Mouse (Mus musculus) retina, embryonic 14.5 days (tissue): Measurements from ENCODE around the gene Gpr1.

ENCODE experiments used
- DNase-seq: peaks from one replicate; pipeline ENCODE4 v3.0.0-alpha.2; 2015; ENCODE audit warnings: low spot score

Gene Gpr1

DNA sequence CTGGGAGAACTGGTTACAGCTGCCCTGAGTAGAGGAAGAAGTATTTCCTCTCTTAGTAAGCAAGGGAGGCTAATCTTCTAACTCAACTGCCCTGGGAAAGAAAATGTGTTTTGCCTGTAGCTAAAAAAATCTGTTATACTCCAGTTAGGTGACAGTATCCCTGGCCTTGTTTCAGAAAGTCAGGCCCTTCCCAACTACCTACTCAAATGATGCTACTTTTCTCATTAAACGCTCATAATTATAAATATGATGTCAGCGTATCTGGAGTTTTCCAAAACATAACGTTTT is at the start of gene Gpr1:
Gpr1 (minus strand) TSS at position 273 of the 288 bp plus-strand sequence.
- DNase-seq: no peak

DNA sequence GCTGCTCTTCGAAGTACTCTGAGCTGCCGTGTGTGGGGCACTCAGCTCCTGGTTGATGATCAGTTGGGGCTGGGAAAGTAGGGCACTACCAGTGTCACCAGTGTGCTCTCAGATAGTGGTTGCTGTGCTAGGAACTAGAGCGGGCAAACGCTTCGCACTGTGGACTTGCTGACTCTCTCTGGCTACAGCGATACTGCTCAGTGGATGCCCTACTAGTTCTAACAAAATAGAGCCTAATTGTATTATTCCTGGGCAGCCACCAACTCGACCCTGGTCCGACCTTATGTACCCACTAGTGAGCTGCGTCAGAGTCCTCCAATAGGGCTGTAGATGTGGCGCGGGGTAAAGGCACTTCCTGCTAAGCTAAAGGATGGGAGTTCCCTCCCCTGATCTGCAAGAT is 49.3 kb upstream of the Gpr1 start:
- peak; percentile 21 for DNase-seq

DNA sequence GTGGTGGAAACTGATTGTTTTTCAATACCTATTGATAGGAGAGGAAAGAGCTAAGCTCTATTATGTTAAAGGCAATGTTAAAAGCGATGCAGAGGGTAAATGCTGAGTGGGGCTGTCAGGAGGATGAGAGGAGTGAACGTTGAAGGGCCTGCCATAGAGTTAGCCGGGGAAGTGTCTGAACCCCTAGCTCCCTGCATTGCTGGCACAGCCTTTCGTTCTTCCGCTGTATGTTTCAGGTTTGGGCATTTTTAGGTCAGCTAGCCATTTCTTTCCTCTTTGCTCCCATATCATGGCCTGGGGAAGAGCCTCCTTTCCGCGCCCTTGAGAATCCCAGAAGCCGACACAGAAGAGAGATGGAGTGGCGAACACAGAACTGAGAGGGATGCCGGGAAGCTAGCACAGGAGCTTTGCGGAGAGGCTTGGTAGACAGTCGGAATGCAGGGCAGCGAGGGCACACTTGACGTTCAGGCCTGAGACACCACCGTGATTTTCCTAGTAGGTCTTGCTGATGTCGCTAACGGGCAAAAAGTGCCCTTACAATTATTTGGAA is 46.8 kb upstream of the Gpr1 start:
- peak; percentile 20 for DNase-seq

DNA sequence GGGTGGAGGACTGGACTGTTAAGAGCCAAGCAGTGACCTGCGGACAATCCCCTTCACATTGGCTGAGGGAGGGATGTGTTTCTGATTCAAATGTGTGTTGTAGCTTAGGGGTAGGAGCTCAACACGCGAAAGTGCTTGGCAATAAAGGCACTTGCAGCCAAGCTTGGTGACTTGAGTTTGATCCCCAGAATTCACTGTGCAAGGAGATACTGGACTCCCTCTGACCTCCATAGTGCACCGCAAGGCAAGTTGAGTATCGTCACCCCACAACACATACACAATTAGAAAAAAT is 46.3 kb upstream of the Gpr1 start:
- no peak for DNase-seq

DNA sequence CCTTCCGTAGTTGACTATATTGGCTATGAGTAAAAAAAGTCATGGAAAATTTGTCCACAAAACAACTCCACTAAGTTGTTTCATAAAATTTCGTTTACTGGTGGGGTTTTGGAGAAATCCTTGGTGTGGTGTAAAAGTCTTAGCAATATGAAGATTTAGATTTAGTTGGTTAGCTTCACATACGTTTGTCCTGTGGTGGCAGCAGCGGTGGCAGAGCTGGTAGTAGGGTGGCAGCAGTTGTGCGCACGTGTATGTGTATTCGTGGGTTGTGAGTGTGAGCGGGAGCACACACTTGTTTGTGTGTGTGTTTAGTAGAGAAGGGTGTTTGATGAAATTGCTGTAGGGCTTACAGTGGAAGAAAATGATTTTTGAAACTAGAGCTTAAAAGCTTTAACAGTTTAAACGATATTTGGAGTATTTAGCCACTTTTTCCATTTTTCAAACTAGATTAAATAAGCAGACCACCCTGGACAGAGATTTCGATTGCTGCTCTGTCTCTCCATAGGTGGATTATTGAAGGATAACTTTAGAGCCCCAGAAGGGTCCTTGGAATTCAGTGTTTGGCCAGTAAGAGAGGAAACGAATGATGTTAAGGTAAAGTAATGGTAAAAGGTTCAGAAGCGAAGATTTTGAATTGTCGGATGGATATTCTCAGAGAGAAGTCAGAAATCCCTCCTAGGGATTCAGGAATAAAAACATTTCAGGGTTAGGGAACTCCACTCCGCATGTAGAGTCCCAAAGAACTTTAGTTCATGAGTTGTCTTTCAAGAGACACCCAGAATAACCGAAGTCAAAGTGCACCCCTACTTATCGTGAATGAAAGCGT is 45.8 kb upstream of the Gpr1 start:
- peak; percentile 49 for DNase-seq

DNA sequence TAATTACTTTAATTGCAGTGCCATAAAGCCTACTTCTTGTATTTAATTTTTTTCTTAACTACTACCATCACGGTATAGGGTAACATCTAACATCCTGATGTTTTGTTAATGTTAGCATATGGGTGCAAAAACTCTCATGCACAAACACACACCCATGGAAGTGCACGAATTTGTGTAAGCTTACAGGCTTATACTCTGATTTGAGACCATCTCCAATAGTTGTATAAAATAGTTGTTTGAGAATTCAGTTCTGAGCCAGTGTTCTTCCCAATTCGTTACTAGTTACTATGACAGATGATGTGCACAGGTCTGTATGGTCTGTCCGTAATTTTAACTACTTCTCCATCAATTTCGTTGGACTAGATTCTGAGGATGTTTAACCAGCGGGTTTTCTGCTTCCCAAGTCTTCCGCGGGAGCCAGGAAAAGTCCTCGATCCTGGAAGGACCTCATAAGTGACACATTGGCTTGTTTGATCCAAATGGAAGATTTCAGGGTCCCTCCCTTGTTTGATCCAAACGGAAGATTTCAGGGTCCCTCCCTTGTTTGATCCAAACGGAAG is 45.0 kb upstream of the Gpr1 start:
- peak; percentile 41 for DNase-seq

DNA sequence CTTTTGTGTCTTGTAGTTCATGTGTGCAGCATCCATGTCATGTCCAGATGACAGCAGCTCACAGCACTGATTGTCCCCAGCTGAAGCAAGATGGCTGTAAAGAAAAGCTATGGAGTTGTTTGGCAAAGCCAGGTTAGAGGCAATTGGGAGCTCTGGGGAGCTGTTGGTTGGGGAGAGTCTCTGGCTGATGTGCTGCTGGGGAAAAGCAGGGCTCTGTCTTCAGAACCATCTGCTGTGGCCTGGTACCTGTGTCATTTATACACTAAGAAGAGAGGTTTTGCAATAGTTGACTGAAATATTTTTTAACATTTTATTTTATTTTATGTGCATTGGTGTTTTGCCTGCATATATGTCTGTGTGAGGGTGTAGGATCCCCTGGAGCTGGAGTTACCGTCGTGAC is 44.2 kb upstream of the Gpr1 start:
- no peak for DNase-seq

DNA sequence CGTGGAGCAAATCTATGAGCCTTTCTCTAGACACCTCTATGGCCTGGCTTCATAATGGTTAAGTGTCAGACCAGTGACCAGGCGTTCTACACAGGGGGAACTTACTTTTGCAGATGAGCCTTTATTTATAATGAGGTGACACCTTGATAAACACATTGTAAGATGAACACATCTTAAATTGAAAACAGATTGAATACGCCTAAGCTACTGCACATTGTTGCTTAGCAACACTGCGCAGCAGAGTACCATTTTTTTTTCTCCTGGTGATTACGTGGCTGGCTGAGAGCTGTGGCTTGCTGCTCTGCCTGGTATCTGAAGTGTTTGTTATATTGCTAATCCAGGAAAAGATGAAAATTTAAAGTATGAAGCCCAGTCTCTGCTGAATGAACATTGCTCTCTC is 41.7 kb upstream of the Gpr1 start:
- DNase-seq: peak; percentile 23

DNA sequence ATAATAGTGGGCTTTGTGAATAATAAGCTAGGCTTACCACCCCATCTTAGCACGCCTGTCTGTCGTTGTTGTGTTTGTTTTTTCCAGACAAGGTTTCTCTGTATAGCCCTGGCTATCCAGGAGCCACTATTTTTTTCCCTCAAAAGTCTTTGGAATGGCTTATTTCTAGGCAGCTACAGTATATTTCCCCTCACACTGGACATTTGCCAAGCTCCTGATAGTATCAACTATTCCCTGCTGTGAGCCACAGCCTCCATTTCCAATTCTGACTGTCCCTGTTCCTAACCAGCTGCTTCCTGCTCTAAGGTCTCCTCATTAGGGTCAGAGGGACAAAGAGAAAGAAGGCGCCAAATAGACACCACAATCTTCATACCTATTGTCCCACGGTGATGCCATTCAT is 40.8 kb upstream of the Gpr1 start:
- no peak for DNase-seq

DNA sequence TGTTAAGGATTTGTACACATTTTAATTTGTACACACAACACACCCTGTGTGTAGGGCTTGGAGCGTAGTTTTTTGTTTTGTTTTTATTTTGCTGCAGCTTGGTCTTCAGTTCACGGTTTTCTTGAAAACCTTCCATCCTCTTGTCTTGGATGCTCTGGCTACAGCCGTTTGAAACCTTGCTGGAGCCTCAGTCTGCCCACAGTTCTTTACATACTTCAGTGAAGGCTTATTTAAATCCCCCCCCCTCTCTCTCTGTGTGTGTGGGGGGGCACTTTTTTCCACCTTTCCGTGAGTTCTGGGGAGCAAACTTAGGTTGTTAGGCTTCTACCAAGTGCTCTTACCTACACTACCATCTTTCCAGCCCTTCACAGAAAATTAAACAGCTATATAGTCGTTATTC is 38.9 kb upstream of the Gpr1 start:
- DNase-seq: no peak

DNA sequence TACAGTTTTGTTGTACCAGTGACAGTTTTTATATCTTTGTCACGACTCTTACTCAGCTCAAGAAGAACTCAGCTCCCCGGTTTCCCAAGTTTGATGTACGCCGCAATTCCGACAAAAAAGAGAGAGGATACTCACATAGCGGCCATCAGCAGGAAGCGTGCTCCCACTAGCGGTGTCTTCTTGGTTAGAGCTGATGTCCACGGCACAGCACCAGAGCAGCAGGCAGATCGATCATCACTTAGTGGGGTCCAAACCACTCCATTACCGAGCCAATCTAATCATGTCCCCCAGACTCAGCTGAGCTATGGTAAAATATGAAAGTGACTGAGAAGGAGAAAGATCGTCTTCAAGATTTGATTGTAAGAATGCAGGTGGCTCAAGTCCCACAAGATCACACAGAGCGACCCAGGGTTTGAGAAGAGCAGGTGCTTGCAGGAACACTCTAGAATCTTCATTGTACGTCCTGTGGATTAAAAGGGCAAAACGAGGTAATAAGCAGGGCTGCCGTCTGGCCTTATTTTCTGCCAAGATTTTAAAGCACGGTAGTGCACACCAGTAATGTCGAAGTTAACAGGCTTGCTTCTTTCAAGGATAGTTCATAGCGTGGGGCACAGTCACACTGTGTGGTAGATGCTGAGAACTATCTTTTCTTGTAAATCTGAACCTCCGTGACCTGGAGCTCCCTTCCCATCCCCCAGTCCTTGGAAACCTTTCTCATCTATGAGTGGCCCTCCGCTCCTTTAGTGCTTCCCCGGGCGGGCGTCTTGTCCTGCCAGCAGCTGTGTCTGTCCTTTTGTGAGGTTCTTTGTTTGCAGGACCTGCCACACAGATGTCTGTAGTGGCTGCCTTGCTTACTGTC is 38.2 kb upstream of the Gpr1 start:
- peak; percentile 63 for DNase-seq

DNA sequence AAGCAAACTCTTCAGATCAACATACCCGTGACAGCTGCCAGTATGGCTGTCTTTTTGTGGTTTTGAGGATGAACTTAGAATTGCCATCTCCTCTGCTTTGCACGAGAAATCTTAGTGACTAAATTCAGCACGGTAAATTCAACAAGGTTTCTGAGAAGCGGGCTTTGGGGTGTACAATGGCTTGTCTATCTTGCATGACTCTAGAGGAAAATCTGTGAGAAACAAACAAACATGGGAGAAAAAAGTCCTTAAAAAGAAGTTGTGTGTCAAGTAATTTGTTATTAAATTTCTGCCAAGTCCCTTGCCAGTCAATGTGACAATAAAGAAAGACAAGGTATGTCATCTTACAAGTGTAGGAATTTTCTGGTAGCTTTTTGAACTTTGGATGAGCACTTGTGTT is 34.9 kb upstream of the Gpr1 start:
- peak; percentile 24 for DNase-seq

DNA sequence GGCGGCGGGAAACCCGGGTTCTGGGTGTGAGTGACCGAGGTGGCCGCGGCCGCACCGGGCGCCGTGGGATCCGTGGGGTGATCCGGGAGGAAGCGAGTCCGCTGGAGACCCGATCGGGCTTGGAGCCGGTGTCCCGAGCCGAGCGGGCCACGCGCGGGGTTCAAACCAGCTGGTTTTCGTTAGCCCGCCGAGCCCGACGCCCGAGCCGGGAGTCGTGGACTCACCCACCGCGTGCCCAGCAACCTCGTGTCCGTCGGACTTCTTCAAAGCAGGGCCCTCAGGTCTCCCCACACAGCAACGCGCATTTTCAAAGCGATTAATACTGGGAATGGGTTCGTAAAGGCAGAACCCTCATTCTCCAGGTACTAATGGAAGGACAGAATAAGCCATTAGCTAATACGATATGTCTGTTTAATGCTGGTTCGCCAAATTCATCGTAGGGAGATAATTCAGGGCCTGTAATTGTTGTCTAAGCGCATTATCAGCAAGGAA is 34.1 kb upstream of the Gpr1 start:
- peak; percentile 53 for DNase-seq

DNA sequence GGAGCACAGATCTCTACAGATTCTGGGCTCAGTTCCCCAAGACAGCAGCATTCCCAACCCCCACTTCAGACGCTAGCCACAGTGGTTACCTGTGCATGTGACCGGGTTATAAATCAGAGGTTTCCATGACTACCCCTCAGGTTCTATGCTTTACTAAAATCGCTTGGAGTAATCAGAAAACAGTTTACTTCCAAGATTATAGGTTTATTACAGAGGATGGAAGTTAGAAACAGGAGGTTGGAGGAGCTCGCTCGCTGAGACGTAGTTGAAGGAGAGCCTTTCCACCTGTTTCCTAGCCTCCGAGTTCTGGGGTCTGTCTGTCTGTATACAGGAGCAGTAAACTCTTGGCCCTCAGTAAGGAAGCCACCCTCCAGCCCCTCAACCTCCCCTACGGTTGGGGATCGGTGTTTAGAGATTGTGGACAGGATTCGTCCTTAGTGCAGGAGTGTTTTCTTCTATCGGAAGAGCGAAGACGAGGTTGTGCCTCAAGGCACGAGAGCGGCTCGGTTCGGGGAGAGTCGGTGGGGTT is 33.6 kb upstream of the Gpr1 start:
- peak; percentile 48 for DNase-seq

DNA sequence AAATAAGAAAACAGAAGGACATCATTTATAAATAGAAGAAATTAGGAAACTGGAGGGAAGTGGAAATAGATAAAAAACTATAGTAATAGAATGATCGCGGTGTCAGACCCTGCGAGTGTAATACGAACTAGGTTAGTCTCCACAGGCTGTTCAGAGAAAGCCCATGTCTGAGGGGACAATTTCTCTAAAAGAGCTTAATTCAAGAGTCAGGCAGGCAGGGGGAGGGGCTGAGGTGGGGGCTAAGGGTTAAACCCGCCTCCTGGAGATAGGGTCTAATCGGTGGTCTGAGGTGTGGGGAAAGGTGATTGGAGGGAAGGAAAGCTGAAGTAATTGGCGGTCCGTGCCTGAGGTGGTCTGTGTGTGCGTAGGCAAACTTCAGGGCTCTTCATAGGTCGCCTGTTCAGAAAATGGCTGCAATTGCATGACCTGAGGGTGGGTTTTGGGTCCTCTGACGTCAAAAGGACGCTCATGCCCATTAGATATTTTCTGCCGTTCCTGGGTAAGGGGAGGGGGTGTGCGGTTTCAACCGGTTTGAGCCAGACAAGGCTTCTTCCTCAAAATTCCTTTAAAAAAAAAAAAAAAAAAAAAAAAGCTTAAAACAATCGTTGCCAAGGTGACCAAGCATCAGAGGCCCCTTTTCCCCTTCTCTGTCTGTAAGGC is 32.6 kb upstream of the Gpr1 start:
- peak; percentile 72 for DNase-seq

DNA sequence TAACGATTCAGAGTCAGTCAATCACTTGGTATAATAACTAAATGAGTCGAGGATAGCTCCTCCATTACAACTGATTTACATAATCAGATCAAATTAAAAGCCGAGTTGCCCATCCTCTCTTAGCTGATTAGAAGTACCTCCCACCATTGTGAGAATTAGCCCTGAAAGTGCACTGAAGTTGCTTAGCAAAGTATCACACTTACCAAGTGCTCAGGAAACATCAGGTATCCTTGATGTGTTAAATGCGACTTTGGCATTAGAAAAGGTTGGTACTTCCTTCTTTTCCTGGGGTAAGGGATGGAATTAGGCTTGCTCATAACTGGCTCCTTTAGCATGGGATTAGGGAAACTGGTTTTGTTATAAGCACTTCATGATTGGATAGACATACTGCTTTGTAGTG is 29.5 kb upstream of the Gpr1 start:
- DNase-seq: no peak

DNA sequence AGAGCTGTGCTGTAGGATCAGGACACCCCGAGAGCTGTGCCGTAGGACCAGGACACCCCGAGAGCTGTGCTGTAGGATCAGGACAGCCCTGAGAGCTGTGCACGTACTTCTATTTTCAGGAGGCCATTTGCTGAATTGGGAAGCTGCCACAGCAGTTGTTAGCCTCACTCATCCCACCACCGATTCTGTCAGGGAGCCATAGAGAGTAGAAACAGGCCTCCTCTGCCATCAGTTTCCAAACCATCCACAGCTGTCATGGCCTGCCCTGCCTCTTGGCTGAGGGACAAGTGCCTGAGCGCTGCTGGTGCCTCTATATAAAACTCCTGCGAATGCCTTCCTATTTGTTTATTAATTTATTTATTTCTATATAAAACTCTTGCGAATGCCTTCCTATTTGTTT is 25.4 kb upstream of the Gpr1 start:
- DNase-seq: no peak

DNA sequence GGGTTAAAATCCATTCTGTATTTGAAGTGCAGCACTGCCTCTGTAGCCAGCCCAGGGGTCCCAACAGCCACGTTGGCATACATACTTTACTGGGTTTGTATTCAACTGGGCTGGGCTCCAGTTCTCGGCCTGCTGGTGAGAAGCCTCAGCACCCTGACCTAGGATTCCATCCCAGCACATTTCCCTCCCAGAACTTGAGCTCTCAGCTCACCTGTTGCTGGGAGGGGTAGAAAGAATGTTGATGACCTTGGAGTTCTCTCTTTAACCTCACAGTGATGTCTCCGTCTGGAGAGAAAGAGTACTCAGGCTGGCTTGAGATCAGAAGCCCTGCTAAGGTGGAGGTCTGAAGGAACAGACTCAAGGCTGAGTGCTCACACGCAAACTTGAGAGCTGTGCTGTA is 25.0 kb upstream of the Gpr1 start:
- no peak for DNase-seq

DNA sequence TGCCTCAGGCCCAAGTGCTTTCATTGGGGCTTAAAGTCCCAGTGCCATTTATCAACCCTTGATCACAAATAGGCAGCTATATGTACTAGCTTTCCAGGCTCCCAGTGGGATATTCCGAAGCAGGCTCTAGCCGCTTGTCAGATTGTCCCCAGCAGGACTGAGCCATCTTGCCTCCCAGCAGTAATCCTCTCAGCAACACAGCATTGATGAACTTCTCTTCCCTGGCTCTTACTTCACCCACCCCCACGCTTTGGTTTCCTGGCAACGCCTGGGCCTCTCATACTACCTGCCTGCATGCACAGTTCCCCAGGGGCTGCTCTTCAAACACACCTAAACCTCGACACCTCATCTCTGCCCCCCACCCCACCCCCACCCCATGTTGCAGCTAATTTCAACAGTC is 23.0 kb upstream of the Gpr1 start:
- peak; percentile 12 for DNase-seq

DNA sequence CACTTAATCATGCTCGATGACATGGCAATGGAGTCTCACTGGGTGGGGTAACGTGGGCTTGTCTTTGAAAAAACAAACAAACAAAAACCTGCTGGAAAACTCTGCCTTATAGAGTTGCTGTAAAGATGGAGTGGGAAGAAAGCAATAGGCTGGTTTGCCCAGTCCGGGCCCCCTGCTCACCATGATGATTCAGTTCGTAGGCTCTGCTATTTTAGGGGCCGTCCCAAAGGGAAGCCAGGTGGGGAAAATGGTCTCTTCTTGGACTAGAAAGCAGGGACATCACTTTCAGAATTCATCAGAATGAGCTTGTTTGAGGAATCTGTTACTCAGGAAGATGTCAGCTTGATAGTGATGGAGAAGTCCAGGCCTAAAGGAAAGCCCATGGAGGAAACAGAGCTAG is 12.9 kb upstream of the Gpr1 start:
- no peak for DNase-seq

DNA sequence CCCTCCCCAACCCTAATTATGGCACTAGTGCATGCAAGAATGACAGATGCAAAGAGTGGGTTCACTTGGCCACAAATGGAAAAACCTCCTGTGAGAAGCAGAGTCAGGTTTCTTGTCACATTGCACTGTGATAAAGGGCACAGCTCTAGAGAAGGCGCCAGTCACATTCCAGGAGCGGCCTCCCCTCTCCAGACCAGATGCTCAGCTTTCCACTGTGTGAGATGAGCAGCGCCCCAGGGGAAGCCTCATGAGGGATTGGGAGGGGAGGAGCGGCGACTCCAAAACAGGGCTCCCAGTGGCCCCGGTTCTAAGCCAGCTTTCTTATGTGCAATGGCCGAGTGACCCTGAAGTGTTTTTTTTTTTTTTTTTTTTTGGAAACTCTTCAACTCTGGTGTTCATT is 11.5 kb upstream of the Gpr1 start:
- peak; percentile 39 for DNase-seq

DNA sequence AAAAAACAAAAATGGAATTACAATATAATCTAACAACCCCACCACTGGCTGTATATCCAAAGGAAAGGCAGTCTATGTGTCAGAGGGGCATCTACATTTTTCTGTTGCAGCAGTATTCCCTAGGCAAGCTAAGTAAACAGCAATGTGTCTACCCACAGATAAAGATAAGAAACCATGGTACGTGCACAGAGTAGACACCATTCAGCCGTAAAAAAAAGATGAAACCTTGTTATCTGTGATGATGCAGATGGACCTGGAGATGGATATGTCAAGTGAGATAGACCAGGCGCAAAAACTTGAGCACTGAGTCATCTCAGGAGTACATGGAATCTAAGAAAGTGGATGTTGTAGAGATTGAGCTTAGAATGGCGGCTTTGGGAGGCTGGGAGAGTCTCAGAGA is 10.7 kb upstream of the Gpr1 start:
- DNase-seq: no peak
